ENCODE assay signal across 28 mouse cellular contexts in the genomic region with DNA sequence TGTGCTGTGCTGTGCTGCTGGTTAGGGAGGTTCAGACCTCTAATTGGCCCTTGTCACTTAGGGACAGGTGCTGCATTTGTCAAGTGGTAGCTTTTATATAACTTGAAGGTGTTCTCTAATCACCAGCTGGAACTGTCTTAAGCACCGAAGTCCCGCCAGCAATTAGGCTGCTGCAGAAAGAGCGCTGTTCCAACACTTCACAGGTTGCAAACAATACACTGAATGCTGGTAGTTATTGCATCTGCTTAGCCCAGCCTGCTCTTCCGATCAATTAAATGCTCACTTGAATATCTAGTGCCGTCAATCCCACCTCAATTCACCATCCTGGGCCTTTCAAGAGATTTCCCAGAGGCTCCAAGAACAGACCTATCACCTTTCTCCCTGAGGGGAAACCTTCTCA.
"Had no signal": no experiment of that assay in that cellular context is flagged by ENCODE, and none has a peak within 500 bp of the region (broad histone marks: within the 10 kb centered on the region; RNA-seq: fewer than 3 reads in every experiment).

No protein-coding gene starts in this region.

- H3K27ac ChIP-seq: gastrocnemius, adult 2 months; heart, embryonic 10.5 days; hindbrain, embryonic 10.5 days; hindbrain, embryonic 12.5 days; hindbrain, embryonic 14.5 days; intestine, embryonic 15.5 days; kidney, embryonic 15.5 days; kidney, postnatal 0 days; limb, embryonic 13.5 days; limb, embryonic 15.5 days; liver, embryonic 12.5 days; liver, embryonic 14.5 days had no signal

- ATAC-seq: hindbrain, embryonic 16.5 days; inflammation-experienced regulatory T-cells, adult 6 months; intestine, embryonic 15.5 days; intestine, postnatal 0 days; liver, embryonic 12.5 days had no signal

- H3K4me3 ChIP-seq: gastrocnemius, adult 2 months; heart, embryonic 10.5 days; heart, embryonic 12.5 days; hindbrain, embryonic 10.5 days; hindbrain, embryonic 12.5 days; intestine, embryonic 15.5 days; kidney, embryonic 15.5 days; limb, embryonic 13.5 days; limb, embryonic 15.5 days; liver, embryonic 12.5 days had no signal

- H3K9ac ChIP-seq: heart, embryonic 12.5 days; hindbrain, embryonic 12.5 days; hindbrain, embryonic 14.5 days; intestine, embryonic 15.5 days; kidney, embryonic 15.5 days; limb, embryonic 13.5 days; limb, embryonic 15.5 days; liver, embryonic 12.5 days; liver, embryonic 14.5 days had no signal

- H3K9me3 ChIP-seq: heart, embryonic 10.5 days; hindbrain, embryonic 10.5 days; intestine, embryonic 15.5 days; kidney, embryonic 15.5 days; limb, embryonic 15.5 days; liver, embryonic 12.5 days had no signal

- H3K4me2 ChIP-seq: heart, embryonic 12.5 days; hindbrain, embryonic 12.5 days; hindbrain, embryonic 14.5 days; intestine, embryonic 15.5 days; kidney, embryonic 15.5 days; limb, embryonic 13.5 days; limb, embryonic 15.5 days; liver, embryonic 12.5 days had no signal

- H3K4me1 ChIP-seq: heart, embryonic 10.5 days; heart, embryonic 12.5 days; hindbrain, embryonic 10.5 days; hindbrain, embryonic 12.5 days; intestine, embryonic 15.5 days; kidney, embryonic 15.5 days; limb, embryonic 13.5 days; limb, embryonic 15.5 days; liver, embryonic 12.5 days had no signal

- DNase-seq: gastrocnemius, adult 2 months; gastrocnemius, postnatal 10 days; gastrocnemius, postnatal 25 days; heart, adult 18-20 months; heart, postnatal 10 days; heart, postnatal 4 days; kidney, adult 18-20 months; kidney, adult 8-10 months; kidney, postnatal 14 days; kidney, postnatal 36 days; layer of hippocampus, adult 9-11 months; layer of hippocampus, postnatal 36 days; left cerebral cortex, postnatal 4 days had no signal

- H3K36me3 ChIP-seq: heart, embryonic 10.5 days; heart, embryonic 12.5 days; hindbrain, embryonic 10.5 days; hindbrain, embryonic 12.5 days; intestine, embryonic 15.5 days; kidney, embryonic 15.5 days; limb, embryonic 13.5 days; limb, embryonic 15.5 days; liver, embryonic 12.5 days had no signal

- H3K27me3 ChIP-seq: heart, embryonic 12.5 days; hindbrain, embryonic 12.5 days; intestine, embryonic 15.5 days; kidney, embryonic 15.5 days; limb, embryonic 13.5 days; limb, embryonic 15.5 days; liver, embryonic 12.5 days had no signal
